Mouse (Mus musculus) adrenal gland, postnatal 14 days (tissue): ENCODE measurements around the gene Trak1. TPM values are rescaled to one million over a fixed set of nuclear protein-coding genes. Genes with fewer than 3 reads are reported as not detected.
A peak's percentile ranks its signal among the peaks of the same experiment; 100 is the strongest.

Source experiments
- DNase-seq: peaks from one replicate; pipeline ENCODE4 v3.0.0; 2021; ENCODE audit warnings: mixed read lengths
- long read RNA-seq, 2 experiments: library from polyadenylated mRNA; stranded (forward); transcript quantifications; one replicate each; pipeline ENCODE4 v2.0.0; 2021
- total RNA-seq: library from RNA; stranded (reverse); gene quantifications from 2 replicates; pipeline ENCODE4 v1.2.3, GENCODE M21; 2021

Gene Trak1
- 83.1 and 84.0 TPM in 2 replicates for total RNA-seq
- long read RNA-seq, experiment 1, partial matches to known transcripts: 6 of 19 reads
- long read RNA-seq, experiment 1, other reads (novel, unspliced or antisense): 13 of 19 reads
- long read RNA-seq, experiment 2, partial matches to known transcripts: 3 of 19 reads
- long read RNA-seq, experiment 2, other reads (novel, unspliced or antisense): 16 of 19 reads

- DNase-seq: peak; percentile 80
Measured at GRCm38 (mm10) chr9:121297171-121298064, at the start of gene Trak1. Gene Trak1 (plus strand): TSS chr9:121297502.

- DNase-seq: peak; percentile 92
Measured at GRCm38 (mm10) chr9:121247956-121248775, 49.1 kb upstream of the Trak1 start.

GRCm38 (mm10) chr9:121249805-121250204 lies 47.5 kb upstream of the Trak1 start:
- no peak for DNase-seq

GRCm38 (mm10) chr9:121250854-121251253 lies 46.4 kb upstream of the Trak1 start:
- no peak for DNase-seq

GRCm38 (mm10) chr9:121253983-121254382 lies 43.3 kb upstream of the Trak1 start:
- peak; percentile 54 for DNase-seq

GRCm38 (mm10) chr9:121254761-121255160 lies 42.5 kb upstream of the Trak1 start:
- DNase-seq: no peak

GRCm38 (mm10) chr9:121257106-121257505 lies 40.2 kb upstream of the Trak1 start:
- DNase-seq: no peak

- no peak for DNase-seq
Measured at GRCm38 (mm10) chr9:121265307-121265706, 32.0 kb upstream of the Trak1 start.

- DNase-seq: no peak
Measured at GRCm38 (mm10) chr9:121271149-121271548, 26.2 kb upstream of the Trak1 start.

- no peak for DNase-seq
Measured at GRCm38 (mm10) chr9:121271561-121271960, 25.7 kb upstream of the Trak1 start.

GRCm38 (mm10) chr9:121276745-121277117 lies 20.6 kb upstream of the Trak1 start:
- DNase-seq: no peak

GRCm38 (mm10) chr9:121277118-121278060 lies 19.9 kb upstream of the Trak1 start, which contains the start of gene Ulk4:
Gene Ulk4 (minus strand): TSS chr9:121277197.
- DNase-seq: peak; percentile 95

- no peak for DNase-seq
Measured at GRCm38 (mm10) chr9:121279216-121279615, 18.1 kb upstream of the Trak1 start.

GRCm38 (mm10) chr9:121281891-121282290 lies 15.4 kb upstream of the Trak1 start:
- DNase-seq: no peak

- DNase-seq: no peak
Measured at GRCm38 (mm10) chr9:121283620-121284185, 13.6 kb upstream of the Trak1 start.

GRCm38 (mm10) chr9:121284422-121284821 lies 12.9 kb upstream of the Trak1 start:
- peak; percentile 57 for DNase-seq

GRCm38 (mm10) chr9:121285341-121286324 lies 11.7 kb upstream of the Trak1 start:
- DNase-seq: peak; percentile 84

GRCm38 (mm10) chr9:121286325-121286901 lies 10.9 kb upstream of the Trak1 start:
- DNase-seq: no peak

- DNase-seq: no peak
Measured at GRCm38 (mm10) chr9:121291275-121291674, 6.0 kb upstream of the Trak1 start.
